Mouse (Mus musculus) stomach, embryonic 16.5 days (tissue): ENCODE data around the gene Insyn1. TPM values are rescaled to one million over a fixed set of nuclear protein-coding genes. Genes with fewer than 3 reads are reported as not detected.

Experiments used
- ATAC-seq: fragments of 200-750 bp; cut with Nextera tagmentation; 2 replicates; pipeline ENCODE4 v1.8.0; 2017; ENCODE audit warnings: moderate number of reproducible peaks, moderate TSS enrichment; ENCODE audit not compliant: insufficient read depth, low FRiP score
- H3K27ac ChIP-seq: fragments of 300-500 bp; sonication (generic); 2 replicates; pipeline ENCODE4 v1.5.1; 2014; ENCODE audit warnings: low read length
- H3K27me3 ChIP-seq: fragments of 300-500 bp; sonication (generic); 2 replicates; pipeline ENCODE4 v1.6.1; 2014; ENCODE audit warnings: low read length, control low read depth, mixed read lengths; ENCODE audit not compliant: control insufficient read depth, insufficient read depth
- H3K36me3 ChIP-seq: fragments of 300-500 bp; sonication (generic); 2 replicates; pipeline ENCODE4 v1.6.1; 2014; ENCODE audit warnings: low read length; ENCODE audit not compliant: control insufficient read depth, insufficient read depth
- H3K4me1 ChIP-seq: fragments of 300-500 bp; sonication (generic); 2 replicates; pipeline ENCODE4 v1.6.1; 2014; ENCODE audit warnings: low read length, control low read depth, mixed read lengths; ENCODE audit not compliant: control insufficient read depth, insufficient read depth
- H3K4me2 ChIP-seq: fragments of 300-500 bp; sonication (generic); 2 replicates; pipeline ENCODE4 v1.6.1; 2014; ENCODE audit warnings: low read depth, low read length, mixed read lengths
- H3K4me3 ChIP-seq: fragments of 300-500 bp; sonication (generic); replicated peaks from 2 replicates; pipeline ENCODE4 v1.5.1; 2014; ENCODE audit warnings: mild to moderate bottlenecking, low read length
- H3K9ac ChIP-seq: fragments of 300-500 bp; sonication (generic); 2 replicates; pipeline ENCODE4 v1.6.1; 2014; ENCODE audit warnings: low read length
- H3K9me3 ChIP-seq: fragments of 300-500 bp; sonication (generic); replicated peaks from 2 replicates; pipeline ENCODE4 v1.6.1; 2016; ENCODE audit warnings: low read length, control low read depth; ENCODE audit not compliant: control insufficient read depth
- WGBS: fragments of 180-500 bp; shearing (Covaris S2); extraction: QIAGEN DNeasy Blood & Tissue Kit; methylation state at CpG from one replicate; pipeline ENCODE4 v1.1.7; 2014; 5-methylcytosine and 5-hydroxymethylcytosine counted together
- polyA plus RNA-seq: library from polyadenylated mRNA; unstranded; fragments of >200 nt; fragmentation: Nextera tagmentation; extraction: Ambion mirVana; gene quantifications from 2 replicates; pipeline ENCODE4 v1.2.1, GENCODE M21; 2015

Gene Insyn1
- polyA plus RNA-seq, 1 experiment from 2014 or later: 0.77 TPM

DNA sequence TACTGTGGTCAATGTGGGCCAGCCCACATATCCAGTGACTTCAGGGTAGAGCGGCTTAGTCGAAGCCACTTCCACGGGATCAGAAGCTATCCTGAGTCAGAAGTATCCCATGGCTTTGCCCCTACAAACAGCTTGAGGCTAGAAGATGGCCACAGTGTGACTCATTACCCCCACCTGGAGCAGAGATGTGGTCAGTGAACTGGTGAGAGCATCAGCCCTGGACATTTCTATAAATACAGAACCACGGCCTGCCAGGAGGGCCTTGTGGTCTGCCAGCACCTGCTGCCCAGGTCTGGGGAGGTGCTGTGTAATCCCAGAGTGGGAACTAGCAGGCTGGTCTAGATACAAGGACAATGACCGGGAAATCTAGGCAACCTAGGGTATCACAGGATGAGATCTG is 12.5 kb downstream of the Insyn1 start:
- no peak for ATAC-seq
- no peak overlapping the region for H3K4me2 ChIP-seq
- 80% methylated on average over 5 of the region's 5 CpGs for WGBS

GRCm38 (mm10) chr9:58507216-58508005 is 19.0 kb downstream of the Insyn1 start:
- no peak overlapping the region for H3K4me3 ChIP-seq
- 75% methylated on average over 8 of the region's 8 CpGs for WGBS
- no peak overlapping the region for H3K27ac ChIP-seq
- no peak for ATAC-seq
- H3K9me3 ChIP-seq: 0 out of 2 replicates have a peak, but pooled peaks cover 3% of the 10 kb centered on the region
- H3K4me2 ChIP-seq: no peak overlapping the region
- no peaks in the 10 kb centered on the region for H3K27me3 ChIP-seq
- no peaks in the 10 kb centered on the region for H3K4me1 ChIP-seq
- H3K36me3 ChIP-seq: no peaks in the 10 kb centered on the region
- no peak overlapping the region for H3K9ac ChIP-seq

More for the DNA sequence above, 12.5 kb downstream of the Insyn1 start:
- Histone ChIP-seq H3K9ac (no peak overlapping the region), H3K4me1 (no peaks in the 10 kb centered on the region), H3K27ac (no peak overlapping the region), H3K27me3 (no peaks in the 10 kb centered on the region), H3K4me3 (no peak overlapping the region), H3K9me3 (no peaks in the 10 kb centered on the region), H3K36me3 (no peaks in the 10 kb centered on the region)

DNA sequence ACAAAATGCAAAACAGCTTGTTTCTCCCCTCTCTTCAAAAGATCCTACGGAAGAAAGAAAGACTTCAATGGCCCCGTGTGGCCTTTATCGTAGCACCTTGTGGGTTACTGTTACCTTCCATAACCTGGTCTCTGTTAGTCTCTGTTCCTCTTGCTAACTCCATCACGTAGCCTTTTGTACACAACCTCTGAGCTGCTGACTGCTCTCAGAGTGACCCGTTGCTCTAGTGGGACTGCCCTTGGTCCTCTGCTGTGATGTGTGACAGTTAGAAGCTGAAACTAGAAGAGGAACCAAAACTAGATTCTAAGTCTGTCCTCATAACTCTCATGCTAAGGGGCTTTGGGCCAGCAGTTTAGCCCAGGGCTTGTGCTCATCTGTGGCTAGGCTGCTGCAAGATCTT is 22.0 kb downstream of the Insyn1 start:
- Histone ChIP-seq H3K4me2 (no peak overlapping the region), H3K4me1 (no peaks in the 10 kb centered on the region), H3K4me3 (no peak overlapping the region), H3K27me3 (no peaks in the 10 kb centered on the region), H3K36me3 (no peaks in the 10 kb centered on the region), H3K9me3 (0 out of 2 replicates have a peak, but pooled peaks cover 3% of the 10 kb centered on the region), H3K27ac (no peak overlapping the region), H3K9ac (no peak overlapping the region)
- WGBS: 88% methylated on average over 5 of the region's 5 CpGs
- no peak for ATAC-seq

DNA sequence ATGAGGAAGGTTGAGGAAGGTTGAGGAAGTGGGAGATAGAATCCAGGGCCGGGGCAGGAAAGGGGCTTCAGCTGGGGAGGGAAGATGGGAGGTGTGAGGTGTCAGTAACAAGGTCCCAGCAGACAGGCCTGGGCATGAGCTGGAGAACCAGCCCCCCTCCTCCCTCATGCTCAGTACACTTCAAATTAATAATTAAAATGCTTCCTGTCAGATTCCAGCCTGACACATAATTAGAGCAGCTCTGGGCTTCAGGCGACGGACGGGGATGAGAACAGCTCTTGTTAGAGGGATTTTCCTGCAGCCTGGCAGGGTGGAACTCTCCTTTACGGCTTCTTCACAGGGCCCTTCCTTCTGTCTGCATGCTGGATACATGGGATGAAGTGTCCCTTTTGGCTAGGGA is 25.3 kb downstream of the Insyn1 start:
- Histone ChIP-seq H3K9me3 (no peaks in the 10 kb centered on the region), H3K27me3 (no peaks in the 10 kb centered on the region), H3K4me3 (no peak overlapping the region), H3K27ac (no peak overlapping the region), H3K4me2 (no peak overlapping the region), H3K36me3 (no peaks in the 10 kb centered on the region), H3K9ac (no peak overlapping the region), H3K4me1 (peaks cover 6% of the 10 kb centered on the region; the same call in 1 of the 2 replicates)
- no peak for ATAC-seq
- 45% methylated on average over 5 of the region's 5 CpGs for whole genome bisulfite sequencing

- 69% methylated on average over 3 of the region's 3 CpGs for WGBS
- Histone ChIP-seq H3K27ac (no peak overlapping the region), H3K4me2 (no peak overlapping the region), H3K27me3 (no peaks in the 10 kb centered on the region), H3K4me1 (peaks cover 8% of the 10 kb centered on the region), H3K36me3 (no peaks in the 10 kb centered on the region), H3K9me3 (no peaks in the 10 kb centered on the region), H3K4me3 (no peak overlapping the region), H3K9ac (no peak overlapping the region)
- ATAC-seq: no peak
Measured at GRCm38 (mm10) chr9:58516480-58516879, 28.1 kb downstream of the Insyn1 start.

DNA sequence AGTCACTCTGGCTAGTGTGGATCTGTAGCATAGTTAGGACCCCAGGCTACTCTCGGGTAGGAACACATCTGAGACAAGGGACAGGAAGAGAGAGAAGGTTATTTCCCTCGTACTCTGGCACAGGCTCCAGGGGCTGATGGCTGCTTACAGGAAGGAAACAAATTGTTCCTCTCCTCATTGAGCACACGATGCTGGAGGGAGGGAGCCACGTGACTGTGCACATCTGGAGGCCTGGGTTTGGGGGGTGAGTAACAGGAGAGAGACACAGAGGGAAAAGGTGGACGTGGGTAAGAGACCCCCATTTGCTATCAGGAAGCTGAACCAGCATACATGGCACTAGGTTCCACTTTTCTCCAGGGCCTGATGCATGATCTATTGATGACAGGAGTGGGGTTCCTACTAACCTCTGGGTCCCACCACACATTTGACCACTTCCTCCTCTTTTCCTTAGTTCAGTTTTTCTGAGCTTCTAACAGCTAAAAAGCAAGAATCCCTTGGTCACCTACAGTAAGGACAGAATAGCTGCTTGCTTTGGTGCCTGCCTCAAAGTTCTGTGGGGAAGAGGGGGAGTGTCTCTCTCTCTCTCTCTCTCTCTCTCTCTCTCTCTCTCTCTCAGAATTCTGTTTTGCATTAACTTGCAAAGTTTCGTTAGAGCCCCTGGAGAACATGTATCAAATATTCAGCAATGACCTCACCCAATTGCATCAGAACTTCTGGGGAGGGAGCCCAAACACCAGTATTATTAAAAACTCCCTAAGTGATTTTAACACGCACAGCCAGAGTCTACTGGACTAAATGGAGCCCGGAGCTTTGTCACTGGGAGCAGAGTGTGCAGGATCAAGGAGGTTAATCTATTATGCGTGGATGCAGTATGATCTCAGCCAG is 29.7 kb downstream of the Insyn1 start:
- H3K27me3 ChIP-seq: no peaks in the 10 kb centered on the region
- no peak overlapping the region for H3K4me3 ChIP-seq
- WGBS: 34% methylated on average over 9 of the region's 9 CpGs
- H3K9me3 ChIP-seq: no peaks in the 10 kb centered on the region
- no peak for ATAC-seq
- no peak overlapping the region for H3K4me2 ChIP-seq
- H3K9ac ChIP-seq: no peak overlapping the region
- H3K27ac ChIP-seq: peak overlapping the region; percentile 8; the same call in 1 of the 2 replicates
- H3K4me1 ChIP-seq: peaks cover 14% of the 10 kb centered on the region
- H3K36me3 ChIP-seq: no peaks in the 10 kb centered on the region

DNA sequence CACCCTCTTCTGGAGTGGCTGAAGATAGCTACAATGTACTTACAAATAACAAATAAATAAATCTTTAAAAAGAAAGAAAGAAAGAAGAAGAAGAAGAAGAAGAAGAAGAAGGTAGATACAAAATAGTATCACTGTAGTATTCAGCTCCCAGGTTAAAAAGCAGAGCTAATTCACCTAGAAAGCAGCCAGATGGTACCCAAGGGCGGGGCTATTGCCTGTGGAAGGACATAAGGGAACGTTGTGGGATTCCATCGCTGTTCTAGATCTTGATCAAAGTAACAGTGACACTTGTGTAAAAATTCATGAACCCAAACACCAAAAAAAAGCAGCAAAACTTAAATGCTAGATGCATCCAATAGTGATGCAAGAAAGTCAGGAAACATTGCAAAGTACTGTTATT is 31.6 kb downstream of the Insyn1 start:
- H3K27ac ChIP-seq: no peak overlapping the region

GRCm38 (mm10) chr9:58520816-58521581 is 32.6 kb downstream of the Insyn1 start:
- no peaks in the 10 kb centered on the region for H3K9me3 ChIP-seq
- WGBS: 61% methylated on average over 5 of the region's 5 CpGs
- no peaks in the 10 kb centered on the region; the same call in 1 of the 2 replicates for H3K36me3 ChIP-seq
- no peak overlapping the region for H3K4me2 ChIP-seq
- H3K9ac ChIP-seq: no peak overlapping the region
- ATAC-seq: no peak
- no peak overlapping the region for H3K27ac ChIP-seq
- no peaks in the 10 kb centered on the region for H3K27me3 ChIP-seq
- no peak overlapping the region for H3K4me3 ChIP-seq
- H3K4me1 ChIP-seq: peaks cover 14% of the 10 kb centered on the region

More for the DNA sequence above, 31.6 kb downstream of the Insyn1 start:
- Histone ChIP-seq H3K36me3 (no peaks in the 10 kb centered on the region), H3K4me3 (no peak overlapping the region), H3K4me2 (no peak overlapping the region), H3K27me3 (no peaks in the 10 kb centered on the region), H3K9me3 (no peaks in the 10 kb centered on the region), H3K9ac (no peak overlapping the region), H3K4me1 (peaks cover 14% of the 10 kb centered on the region)
- no peak for ATAC-seq
- 68% methylated on average over 3 of the region's 3 CpGs for WGBS
